Mouse (Mus musculus): ENCODE results near the gene Psmd14. TPM values are rescaled to one million over a fixed set of nuclear protein-coding genes. Genes with fewer than 3 reads are reported as not detected.

Gene Psmd14
- polyA plus RNA-seq, 1 experiment from 2014 or later, result 215 TPM

DNA sequence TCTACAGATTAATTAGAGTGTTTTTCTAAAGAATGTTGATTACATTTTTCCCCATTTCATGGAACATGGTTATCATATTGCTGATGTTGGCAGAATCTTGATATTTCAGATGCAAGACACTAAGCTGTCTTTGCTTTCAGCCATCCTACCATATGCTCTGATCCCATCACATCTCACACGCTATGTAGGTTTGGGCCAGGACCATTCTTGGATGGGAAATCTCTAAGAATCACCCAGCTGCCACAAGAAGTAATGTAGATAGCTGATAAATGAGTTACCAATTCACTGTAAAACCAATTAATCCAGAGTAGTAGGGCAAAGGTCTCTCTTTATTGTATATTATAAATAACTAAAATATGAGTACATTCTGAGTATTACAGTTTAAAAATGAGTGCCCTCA lies 86.6 kb downstream of the Psmd14 start:
- Histone ChIP-seq H3K27me3 (ENCODE audit: control insufficient read depth, insufficient read depth, low read length) (peaks cover 24% of the 10 kb centered on the region), H3K9me3 (ENCODE audit: control insufficient read depth, low read length) (no peaks in the 10 kb centered on the region), H3K4me1 (replicated peaks; ENCODE audit: control insufficient read depth, insufficient read depth, low read length) (no peaks in the 10 kb centered on the region), H3K36me3 (replicated peaks; ENCODE audit: control insufficient read depth, insufficient read depth) (peaks cover 5% of the 10 kb centered on the region), H3K4me3 (replicated peaks; ENCODE audit: low read length) (no peak overlapping the region), H3K27ac (no peak overlapping the region), H3K9ac (no peak overlapping the region), H3K4me2 (replicated peaks) (no peak overlapping the region)
- WGBS, result 98% methylated on average over 1 of the region's 1 CpGs
- no peak for ATAC-seq (ENCODE audit: low FRiP score)
- DNase-seq (ENCODE audit: low spot score), result no peak

DNA sequence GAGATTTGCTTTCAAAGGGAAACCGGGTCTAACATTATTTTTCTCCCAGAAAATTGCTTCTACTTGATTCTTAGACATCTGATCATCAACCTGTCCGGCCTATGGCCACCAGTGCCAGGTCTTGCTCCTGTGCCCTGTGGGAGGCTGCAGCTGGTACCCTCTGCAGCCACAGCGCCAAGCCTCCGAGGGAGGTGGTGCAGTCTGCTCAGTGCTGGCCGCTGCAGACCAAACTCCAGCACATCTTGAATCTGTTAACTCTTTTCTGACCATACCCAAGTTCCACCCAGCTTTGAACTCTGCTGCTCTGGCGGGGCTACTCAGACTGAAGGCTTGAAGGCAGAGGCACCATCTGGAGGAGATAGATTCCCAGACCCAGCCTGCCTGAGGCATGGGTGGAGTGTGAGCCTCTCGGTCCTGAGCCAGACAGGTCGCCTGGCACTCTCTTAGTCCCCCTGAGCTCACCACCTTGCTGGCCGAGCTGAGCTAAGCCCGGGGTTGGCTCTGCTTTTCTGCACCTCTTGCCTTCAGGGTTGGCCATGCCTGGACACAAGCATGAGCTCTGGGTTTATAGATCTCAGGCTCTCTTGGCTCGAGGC lies 91.3 kb downstream of the Psmd14 start, which contains the start of gene Tbr1:
Tbr1 (plus strand) TSS at position 275 of the 596 bp plus-strand sequence.
- DNase-seq (ENCODE audit: low spot score) (no peak), ATAC-seq (ENCODE audit: low FRiP score) (0 out of 2 replicates have a peak, but pooled peaks have one; percentile 36)
- H3K27ac ChIP-seq, result no peak within 1 kb of the TSS
- no peak within 1 kb of the TSS for H3K9ac ChIP-seq
- H3K9me3 ChIP-seq (ENCODE audit: control insufficient read depth, low read length), result no peaks in the 10 kb centered on the region
- H3K4me2 ChIP-seq (replicated peaks), result no peak within 1 kb of the TSS
- no peak within 1 kb of the TSS for H3K4me3 ChIP-seq (replicated peaks; ENCODE audit: low read length)
- H3K4me1 ChIP-seq (replicated peaks; ENCODE audit: control insufficient read depth, insufficient read depth, low read length), result peaks cover 6% of the 10 kb centered on the region; the same call in 1 of the 2 replicates
- 6% methylated on average over 11 of the region's 11 CpGs for WGBS
- H3K27me3 ChIP-seq (ENCODE audit: control insufficient read depth, insufficient read depth, low read length), result peaks cover 63% of the 10 kb centered on the region
- H3K36me3 ChIP-seq (replicated peaks; ENCODE audit: control insufficient read depth, insufficient read depth), result peaks cover 5% of the 10 kb centered on the region

DNA sequence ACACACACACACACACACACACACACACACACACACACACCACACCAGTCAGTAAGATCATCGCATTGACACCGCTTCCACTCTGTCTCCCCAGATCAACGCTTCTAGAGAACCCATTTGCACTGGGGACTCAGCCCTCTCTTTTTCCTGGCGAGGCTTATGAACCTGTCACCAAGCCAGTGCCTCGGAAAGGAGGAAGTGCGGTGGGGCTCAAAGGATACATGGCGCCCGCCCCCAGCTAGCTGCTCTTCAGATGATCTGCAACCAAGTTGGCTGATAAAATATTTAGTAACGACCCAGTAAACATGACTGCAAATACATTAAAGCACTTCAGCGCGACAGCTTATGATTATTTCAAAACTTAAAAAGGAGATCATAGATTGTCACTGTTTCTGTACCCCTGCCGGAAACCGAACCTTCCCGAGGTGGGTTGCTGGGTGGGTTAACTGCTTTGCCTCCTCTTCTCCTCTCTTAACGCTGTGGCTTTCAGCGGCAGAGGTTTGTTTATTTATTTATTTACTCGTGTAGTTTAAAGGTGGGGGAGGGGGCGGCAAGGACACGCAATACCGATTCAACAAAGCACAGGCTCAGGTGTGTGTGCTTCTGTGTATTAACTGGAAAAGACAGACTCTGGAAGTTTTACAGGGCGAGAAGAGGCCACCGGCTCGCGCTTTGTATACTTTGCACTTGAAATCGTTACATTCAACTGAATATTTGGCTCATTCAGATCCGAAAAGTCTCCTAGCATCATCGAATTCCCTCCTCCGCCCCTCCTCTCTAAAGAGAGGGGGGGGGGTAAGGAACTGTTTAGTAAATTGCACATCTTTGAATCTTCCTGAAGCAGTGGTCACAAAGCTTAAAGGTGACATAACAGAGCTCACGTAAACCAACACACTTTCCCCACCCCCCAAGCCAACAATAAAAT lies 92.2 kb downstream of the Psmd14 start:
- H3K4me3 ChIP-seq (replicated peaks; ENCODE audit: low read length), result no peak overlapping the region
- peaks cover 73% of the 10 kb centered on the region for H3K27me3 ChIP-seq (ENCODE audit: control insufficient read depth, insufficient read depth, low read length)
- peaks cover 6% of the 10 kb centered on the region; the same call in 1 of the 2 replicates for H3K4me1 ChIP-seq (replicated peaks; ENCODE audit: control insufficient read depth, insufficient read depth, low read length)
- peaks cover 5% of the 10 kb centered on the region for H3K36me3 ChIP-seq (replicated peaks; ENCODE audit: control insufficient read depth, insufficient read depth)
- H3K27ac ChIP-seq, result no peak overlapping the region
- peak; percentile 34 for DNase-seq (ENCODE audit: low spot score)
- 3% methylated on average over 29 of the region's 29 CpGs for WGBS
- no peak overlapping the region for H3K9ac ChIP-seq
- no peak for ATAC-seq (ENCODE audit: low FRiP score)
- no peaks in the 10 kb centered on the region for H3K9me3 ChIP-seq (ENCODE audit: control insufficient read depth, low read length)
- H3K4me2 ChIP-seq (replicated peaks), result no peak overlapping the region

DNA sequence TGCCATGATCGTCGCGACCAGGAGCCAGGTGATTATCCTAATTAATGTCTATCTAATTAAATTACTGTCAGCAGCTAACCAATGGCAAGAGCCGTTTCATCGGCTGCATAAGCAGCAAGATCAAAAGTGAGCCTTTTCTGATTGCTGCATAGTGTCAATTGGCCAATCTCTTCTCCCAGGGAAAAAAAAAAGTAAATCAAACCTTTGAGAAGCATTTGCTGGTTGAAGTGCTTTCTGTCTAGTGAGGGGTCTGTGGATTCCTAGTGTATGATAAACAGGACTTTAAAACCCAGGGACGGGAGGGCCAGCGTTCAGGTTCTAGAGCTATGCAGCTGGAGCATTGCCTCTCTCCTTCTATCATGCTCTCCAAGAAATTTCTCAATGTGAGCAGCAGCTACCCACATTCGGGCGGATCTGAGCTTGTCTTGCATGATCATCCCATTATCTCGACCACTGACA lies 92.9 kb downstream of the Psmd14 start:
- no peak overlapping the region for H3K27ac ChIP-seq
- no peak for ATAC-seq (ENCODE audit: low FRiP score)
- peaks cover 6% of the 10 kb centered on the region; the same call in 1 of the 2 replicates for H3K4me1 ChIP-seq (replicated peaks; ENCODE audit: control insufficient read depth, insufficient read depth, low read length)
- H3K9ac ChIP-seq, result no peak overlapping the region
- peak; percentile 41 for DNase-seq (ENCODE audit: low spot score)
- 2% methylated on average over 10 of the region's 10 CpGs for WGBS
- no peaks in the 10 kb centered on the region for H3K9me3 ChIP-seq (ENCODE audit: control insufficient read depth, low read length)
- H3K4me3 ChIP-seq (replicated peaks; ENCODE audit: low read length), result no peak overlapping the region
- peaks cover 5% of the 10 kb centered on the region for H3K36me3 ChIP-seq (replicated peaks; ENCODE audit: control insufficient read depth, insufficient read depth)
- no peak overlapping the region for H3K4me2 ChIP-seq (replicated peaks)
- H3K27me3 ChIP-seq (ENCODE audit: control insufficient read depth, insufficient read depth, low read length), result peaks cover 80% of the 10 kb centered on the region

DNA sequence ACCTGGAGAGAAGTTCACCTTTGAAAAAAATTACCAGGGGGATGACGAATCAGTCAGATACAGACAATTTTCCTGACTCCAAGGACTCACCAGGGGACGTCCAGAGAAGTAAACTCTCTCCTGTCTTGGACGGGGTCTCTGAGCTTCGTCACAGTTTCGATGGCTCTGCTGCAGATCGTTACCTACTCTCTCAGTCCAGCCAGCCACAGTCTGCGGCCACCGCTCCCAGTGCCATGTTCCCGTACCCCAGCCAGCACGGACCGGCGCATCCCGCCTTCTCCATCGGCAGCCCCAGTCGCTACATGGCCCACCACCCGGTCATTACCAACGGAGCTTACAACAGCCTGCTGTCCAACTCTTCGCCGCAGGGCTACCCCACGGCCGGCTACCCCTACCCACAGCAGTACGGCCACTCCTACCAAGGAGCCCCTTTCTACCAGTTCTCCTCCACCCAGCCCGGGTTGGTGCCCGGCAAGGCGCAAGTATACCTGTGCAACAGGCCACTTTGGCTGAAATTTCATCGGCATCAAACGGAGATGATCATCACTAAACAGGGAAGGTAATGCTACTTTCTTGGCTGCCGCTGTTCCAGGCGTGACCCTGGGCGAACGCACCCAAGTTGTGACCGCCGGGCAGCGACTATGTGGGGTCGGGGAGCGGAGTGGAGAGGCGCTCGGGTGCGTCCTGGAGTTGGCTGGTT lies 93.5 kb downstream of the Psmd14 start:
- no peak overlapping the region for H3K27ac ChIP-seq
- H3K9ac ChIP-seq, result no peak overlapping the region
- DNase-seq (ENCODE audit: low spot score) (no peak), ATAC-seq (ENCODE audit: low FRiP score) (peak; percentile 37; the same call in 1 of the 2 replicates)
- 1% methylated on average over 39 of the region's 39 CpGs for WGBS
- H3K4me3 ChIP-seq (replicated peaks; ENCODE audit: low read length), result no peak overlapping the region
- H3K36me3 ChIP-seq (replicated peaks; ENCODE audit: control insufficient read depth, insufficient read depth), result peaks cover 3% of the 10 kb centered on the region
- H3K4me1 ChIP-seq (replicated peaks; ENCODE audit: control insufficient read depth, insufficient read depth, low read length), result peaks cover 6% of the 10 kb centered on the region; the same call in 1 of the 2 replicates
- peaks cover 85% of the 10 kb centered on the region for H3K27me3 ChIP-seq (ENCODE audit: control insufficient read depth, insufficient read depth, low read length)
- 0 out of 2 replicates have a peak, but pooled peaks cover under 1% of the 10 kb centered on the region for H3K9me3 ChIP-seq (ENCODE audit: control insufficient read depth, low read length)
- no peak overlapping the region for H3K4me2 ChIP-seq (replicated peaks)

GRCm38 (mm10) chr2:61805541-61806345 lies 94.2 kb downstream of the Psmd14 start:
- H3K36me3 ChIP-seq (replicated peaks; ENCODE audit: control insufficient read depth, insufficient read depth), result no peaks in the 10 kb centered on the region; the same call in 1 of the 2 replicates
- DNase-seq (ENCODE audit: low spot score) (peak; percentile 32), ATAC-seq (ENCODE audit: low FRiP score) (peak; percentile 37; the same call in 1 of the 2 replicates)
- WGBS, result under 1% methylated on average over 39 of the region's 39 CpGs
- no peak overlapping the region for H3K9ac ChIP-seq
- no peak overlapping the region for H3K27ac ChIP-seq
- no peak overlapping the region for H3K4me3 ChIP-seq (replicated peaks; ENCODE audit: low read length)
- peaks cover 6% of the 10 kb centered on the region; the same call in 1 of the 2 replicates for H3K4me1 ChIP-seq (replicated peaks; ENCODE audit: control insufficient read depth, insufficient read depth, low read length)
- H3K9me3 ChIP-seq (ENCODE audit: control insufficient read depth, low read length), result 0 out of 2 replicates have a peak, but pooled peaks cover 7% of the 10 kb centered on the region
- peaks cover 92% of the 10 kb centered on the region for H3K27me3 ChIP-seq (ENCODE audit: control insufficient read depth, insufficient read depth, low read length)
- H3K4me2 ChIP-seq (replicated peaks), result no peak overlapping the region

DNA sequence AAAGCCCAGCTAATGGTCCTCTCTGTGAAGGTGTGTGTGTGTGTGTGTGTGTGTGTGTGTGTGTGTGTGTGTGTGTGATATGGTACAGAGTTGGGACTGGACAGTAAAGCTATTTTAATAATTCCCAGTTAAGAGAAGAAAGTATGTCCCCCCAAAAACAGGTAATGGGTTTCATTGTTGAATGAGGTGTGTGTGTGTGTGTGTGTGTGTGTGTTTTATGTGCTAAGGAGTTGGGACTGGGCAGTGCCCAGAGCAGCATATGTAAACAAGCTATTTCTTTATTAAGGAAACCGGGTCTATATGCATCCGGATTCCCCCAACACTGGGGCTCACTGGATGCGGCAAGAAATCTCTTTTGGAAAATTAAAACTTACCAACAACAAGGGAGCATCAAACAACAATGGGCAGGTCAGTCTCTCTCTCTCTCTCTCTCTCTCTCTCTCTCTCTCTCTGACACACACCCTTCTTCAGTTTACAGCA lies 94.9 kb downstream of the Psmd14 start:
- 0% methylated on average over 3 of the region's 3 CpGs for WGBS
- no peak overlapping the region for H3K4me3 ChIP-seq (replicated peaks; ENCODE audit: low read length)
- no peaks in the 10 kb centered on the region for H3K36me3 ChIP-seq (replicated peaks; ENCODE audit: control insufficient read depth, insufficient read depth)
- peaks cover 92% of the 10 kb centered on the region for H3K27me3 ChIP-seq (ENCODE audit: control insufficient read depth, insufficient read depth, low read length)
- ATAC-seq (ENCODE audit: low FRiP score), result no peak
- H3K9ac ChIP-seq, result no peak overlapping the region
- H3K9me3 ChIP-seq (ENCODE audit: control insufficient read depth, low read length), result 0 out of 2 replicates have a peak, but pooled peaks cover 7% of the 10 kb centered on the region
- peaks cover 6% of the 10 kb centered on the region; the same call in 1 of the 2 replicates for H3K4me1 ChIP-seq (replicated peaks; ENCODE audit: control insufficient read depth, insufficient read depth, low read length)
- no peak overlapping the region for H3K4me2 ChIP-seq (replicated peaks)
- no peak overlapping the region for H3K27ac ChIP-seq
- DNase-seq (ENCODE audit: low spot score), result peak; percentile 31

GRCm38 (mm10) chr2:61807151-61807550 lies 95.7 kb downstream of the Psmd14 start:
- Histone ChIP-seq H3K9me3 (ENCODE audit: control insufficient read depth, low read length) (0 out of 2 replicates have a peak, but pooled peaks cover 7% of the 10 kb centered on the region), H3K9ac (no peak overlapping the region), H3K36me3 (replicated peaks; ENCODE audit: control insufficient read depth, insufficient read depth) (no peaks in the 10 kb centered on the region), H3K27me3 (ENCODE audit: control insufficient read depth, insufficient read depth, low read length) (peaks cover 91% of the 10 kb centered on the region), H3K4me1 (replicated peaks; ENCODE audit: control insufficient read depth, insufficient read depth, low read length) (peaks cover 14% of the 10 kb centered on the region), H3K27ac (no peak overlapping the region), H3K4me2 (replicated peaks) (no peak overlapping the region), H3K4me3 (replicated peaks; ENCODE audit: low read length) (no peak overlapping the region)
- WGBS, result 1% methylated on average over 22 of the region's 22 CpGs
- DNase-seq (ENCODE audit: low spot score) (no peak), ATAC-seq (ENCODE audit: low FRiP score) (peak; percentile 28; the same call in 1 of the 2 replicates)

All from hindbrain, embryonic 14.5 days (tissue).